In the genomic region with DNA sequence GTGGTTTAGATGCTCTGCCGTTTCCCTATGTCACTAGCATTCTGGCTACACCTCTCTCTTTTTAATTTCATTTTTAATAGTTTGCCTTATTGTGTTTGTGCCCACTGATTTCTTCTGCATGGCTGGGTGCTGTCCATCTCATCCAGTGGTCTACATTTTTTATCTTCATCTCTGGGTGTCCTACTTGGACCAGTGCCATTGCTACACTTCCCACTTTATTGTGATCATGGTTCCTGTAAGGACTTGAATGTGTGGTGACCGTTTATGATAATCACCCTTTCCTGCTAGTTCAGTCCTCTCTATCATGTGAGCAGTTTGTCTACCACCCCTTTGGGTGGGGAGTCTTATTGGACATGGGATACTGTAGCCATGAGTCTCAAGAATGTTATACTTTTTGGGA, we compare ENCODE assay signal across 20 mouse cellular contexts. TPM values are rescaled to one million over a fixed set of nuclear protein-coding genes. Genes with fewer than 3 reads are reported as not detected.
"Had no signal": no experiment of that assay in that cellular context is flagged by ENCODE, and none has a peak within 500 bp of the region (broad histone marks: within the 10 kb centered on the region; RNA-seq: fewer than 3 reads in every experiment).

No protein-coding gene starts in this region.

- H3K9me3 ChIP-seq: neural tube, embryonic 12.5 days; neural tube, embryonic 13.5 days; neural tube, embryonic 15.5 days; stomach, embryonic 15.5 days had no signal

- H3K27ac ChIP-seq: neural tube, embryonic 12.5 days; neural tube, embryonic 13.5 days; neural tube, embryonic 15.5 days; stomach, embryonic 15.5 days; stomach, postnatal 0 days had no signal

- H3K9ac ChIP-seq: neural tube, embryonic 12.5 days; neural tube, embryonic 13.5 days; neural tube, embryonic 15.5 days; stomach, embryonic 15.5 days had no signal

- H3K4me3 ChIP-seq: neural tube, embryonic 12.5 days; neural tube, embryonic 13.5 days; neural tube, embryonic 15.5 days; stomach, embryonic 15.5 days had no signal

- H3K36me3 ChIP-seq: neural tube, embryonic 12.5 days; neural tube, embryonic 13.5 days; neural tube, embryonic 15.5 days; stomach, embryonic 15.5 days had no signal

- H3K27me3 ChIP-seq: neural tube, embryonic 12.5 days; neural tube, embryonic 13.5 days; neural tube, embryonic 15.5 days; stomach, embryonic 15.5 days had no signal

- H3K4me2 ChIP-seq: neural tube, embryonic 12.5 days; neural tube, embryonic 13.5 days; neural tube, embryonic 15.5 days; stomach, embryonic 15.5 days had no signal

- DNase-seq: right cerebral cortex, adult 18-20 months; right cerebral cortex, postnatal 14 days; right cerebral cortex, postnatal 25 days; right cerebral cortex, postnatal 4 days; spleen, adult 18-20 months; thymus, adult 18-20 months; thymus, adult 2 months; thymus, postnatal 14 days; thymus, postnatal 25 days; thymus, postnatal 36 days; thymus, postnatal 4 days had no signal

- H3K4me1 ChIP-seq: neural tube, embryonic 12.5 days had no signal

RNA-seq across cellular contexts. Expression of gene Spp2, which starts 43.0 kb away (rescaled TPM):
- polyA plus RNA-seq: neural tube, embryonic 11.5 days; neural tube, embryonic 12.5 days; neural tube, embryonic 15.5 days; small intestine, adult 2 months; testis, adult 2 months; urinary bladder, adult 2 months had no signal
